Mouse (Mus musculus): ENCODE measurements at regions not wholly inside any gene's neighbourhood (a gene's known extent, or its start where the extent isn't known, plus 50 kb on each side); places are given as distances from the start of the nearest gene placed in this dataset.

GRCm38 (mm10) chr17:52076746-52077145 lies 243.7 kb upstream of the Satb1 start:
- TF ChIP-seq POLR2A (IDR thresholded peaks at IDR 0.05; ENCODE audit: borderline replicate concordance, control insufficient read depth, low read depth, low read length) = no peak
- TF ChIP-seq CTCF (IDR thresholded peaks at IDR 0.05; ENCODE audit: control insufficient read depth, insufficient read depth, low read length) = no peak

All from bone marrow, adult 2 months (tissue).